Mouse (Mus musculus) C2C12 (cell line): ENCODE measurements around the gene Stac3. TPM values are rescaled to one million over a fixed set of nuclear protein-coding genes. Genes with fewer than 3 reads are reported as not detected.

Experiments used
- H3K27me3 ChIP-seq: one replicate; pipeline ENCODE4 v1.6.1; 2011; ENCODE audit not compliant: control insufficient read depth, insufficient read depth, insufficient read length
- H3K36me3 ChIP-seq: one replicate; pipeline ENCODE4 v1.6.1; 2011; ENCODE audit not compliant: control insufficient read depth, insufficient read depth
- H3K4me3 ChIP-seq: one replicate; pipeline ENCODE4 v1.5.1; 2011; ENCODE audit warnings: mild to moderate bottlenecking, control low read depth; ENCODE audit not compliant: poor library complexity, insufficient read depth, severe bottlenecking
- H3K79me2 ChIP-seq: one replicate; pipeline ENCODE4 v1.6.1; 2011; ENCODE audit not compliant: control insufficient read depth, insufficient read depth
- H3K79me3 ChIP-seq: one replicate; pipeline ENCODE4 v1.6.1; 2011; ENCODE audit warnings: low read depth, control low read depth
- H3ac ChIP-seq: one replicate; pipeline ENCODE3; 2011; ENCODE audit warnings: low read depth; ENCODE audit not compliant: control insufficient read depth, insufficient read length
- CEBPB ChIP-seq: IDR thresholded peaks from one replicate; pipeline ENCODE4 v1.6.1; 2011; ENCODE audit warnings: low read depth, mild to moderate bottlenecking, control low read depth, moderate library complexity
- CTCF ChIP-seq: IDR thresholded peaks from one replicate; pipeline ENCODE4 v1.5.1; 2011; ENCODE audit not compliant: control insufficient read depth, insufficient read depth, insufficient read length
- FOSL1 ChIP-seq: IDR thresholded peaks from one replicate; pipeline ENCODE4 v1.8.0; 2011; ENCODE audit warnings: mild to moderate bottlenecking, low read length; ENCODE audit not compliant: poor library complexity, insufficient read depth, severe bottlenecking
- MAX ChIP-seq: IDR thresholded peaks from one replicate; pipeline ENCODE4 v1.6.1; 2011; ENCODE audit warnings: mild to moderate bottlenecking, control low read depth
- MYOD1 ChIP-seq: IDR thresholded peaks from one replicate; pipeline ENCODE4 v1.6.1; 2011; ENCODE audit warnings: low read depth; ENCODE audit not compliant: control insufficient read depth, insufficient read length
- MYOG ChIP-seq: IDR thresholded peaks from one replicate; pipeline ENCODE4 v1.6.1; 2011; ENCODE audit not compliant: control insufficient read depth, insufficient read length; ENCODE audit errors: extremely low read depth
- USF1 ChIP-seq: IDR thresholded peaks from one replicate; pipeline ENCODE4 v1.6.1; 2011; ENCODE audit warnings: low read depth, mild to moderate bottlenecking, control low read depth, moderate library complexity
- polyA plus RNA-seq: library from polyadenylated mRNA; unstranded; fragments of >200 nt; fragmentation: generic; extraction: Trizol; gene quantifications from one replicate; pipeline ENCODE4 v1.2.1, GENCODE M21; 2012; ENCODE audit warnings: missing spikeins

Gene Stac3
- polyA plus RNA-seq, 1 experiment = 9.7 TPM

DNA sequence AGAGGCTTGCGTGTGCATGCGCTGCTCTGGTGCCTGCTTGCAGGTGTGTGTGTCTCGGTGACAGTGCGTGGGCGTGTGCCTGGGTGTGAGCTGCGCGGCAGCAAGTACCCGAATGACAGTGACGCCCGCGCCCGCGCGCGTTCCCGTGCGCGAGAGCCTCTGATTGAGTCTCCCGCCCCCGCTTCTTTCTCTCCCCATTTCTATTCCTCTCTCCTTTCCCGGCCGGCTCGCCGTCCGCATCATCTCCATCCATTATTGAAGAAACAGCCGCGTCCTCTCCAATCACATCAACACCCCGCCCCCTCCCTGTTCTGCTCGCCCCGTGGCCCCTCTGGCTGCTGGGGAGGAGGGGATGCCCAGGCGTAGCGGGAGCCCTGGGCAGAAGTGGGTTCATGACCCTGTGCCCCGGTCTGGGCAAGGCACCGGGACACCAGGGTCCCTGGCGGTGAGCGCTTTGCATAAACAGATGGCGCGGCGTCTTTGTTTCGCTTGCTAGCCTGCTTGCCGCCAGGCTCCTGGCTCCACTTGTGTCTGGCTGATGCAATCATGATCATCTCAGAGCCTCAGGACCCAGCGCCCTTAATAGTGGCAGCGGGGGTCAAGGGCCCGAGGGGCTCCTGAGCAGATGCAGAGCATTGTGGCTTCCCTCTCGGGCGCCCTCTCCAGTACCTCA, 10.3 kb downstream of the Stac3 start:
- H3K79me3 ChIP-seq = no peaks in the 10 kb centered on the region
- peak overlapping the region; percentile 31 for H3K4me3 ChIP-seq
- H3K79me2 ChIP-seq = no peaks in the 10 kb centered on the region
- TF ChIP-seq MAX (no peak), CTCF (no peak), FOSL1 (no peak), MYOD1 (no peak), MYOG (no peak), USF1 (no peak), CEBPB (no peak)
- no peaks in the 10 kb centered on the region for H3K27me3 ChIP-seq
- H3K36me3 ChIP-seq = peaks cover under 1% of the 10 kb centered on the region
- peak overlapping the region; percentile 81 for H3ac ChIP-seq

DNA sequence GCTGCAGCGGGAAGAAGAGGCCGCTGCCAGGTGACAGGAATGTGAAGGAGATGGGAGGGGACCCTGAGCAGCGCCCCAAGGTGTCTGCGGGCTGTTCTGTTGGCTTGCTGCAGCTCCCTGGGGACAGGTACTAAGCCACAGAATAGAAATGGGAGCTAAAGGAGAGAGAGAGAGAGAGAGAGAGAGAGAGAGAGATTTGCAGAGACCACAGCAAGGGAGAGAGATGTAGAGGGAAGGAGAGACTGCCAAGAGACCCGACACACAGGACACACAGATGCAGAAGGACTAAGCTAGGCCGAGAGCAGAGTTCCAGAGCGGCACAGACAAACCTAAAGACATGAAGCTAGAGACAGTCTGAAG, 10.8 kb downstream of the Stac3 start:
- TF ChIP-seq MYOD1 (no peak), USF1 (no peak), FOSL1 (no peak), CTCF (no peak), MAX (no peak), CEBPB (no peak), MYOG (no peak)
- H3K27me3 ChIP-seq = no peaks in the 10 kb centered on the region
- no peaks in the 10 kb centered on the region for H3K79me3 ChIP-seq
- H3K4me3 ChIP-seq = peak overlapping the region; percentile 31
- H3ac ChIP-seq = peak overlapping the region; percentile 81
- H3K79me2 ChIP-seq = no peaks in the 10 kb centered on the region
- H3K36me3 ChIP-seq = peaks cover 5% of the 10 kb centered on the region

DNA sequence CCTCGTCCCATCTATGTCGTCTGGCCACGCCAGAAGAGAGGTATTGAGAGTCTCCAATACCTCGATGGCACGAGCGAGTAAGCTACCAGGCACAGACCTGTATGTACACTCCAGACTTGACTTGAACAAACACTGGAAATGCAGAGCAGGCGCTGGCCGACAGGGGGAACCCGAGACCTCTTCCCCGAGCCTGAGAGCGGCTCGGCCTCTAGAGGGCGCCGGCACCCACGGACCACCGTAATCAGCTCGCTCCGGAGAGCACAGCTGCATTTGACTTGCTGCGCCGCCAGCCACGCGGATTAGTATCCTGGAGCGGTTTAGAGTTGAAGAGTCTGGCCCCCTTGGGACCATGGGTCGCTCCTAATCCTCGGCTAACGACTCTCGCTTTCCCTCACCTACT, 11.3 kb downstream of the Stac3 start:
- no peak overlapping the region for H3ac ChIP-seq
- H3K79me3 ChIP-seq = no peaks in the 10 kb centered on the region
- H3K79me2 ChIP-seq = no peaks in the 10 kb centered on the region
- TF ChIP-seq MAX (peak; percentile 45), CEBPB (no peak), MYOG (no peak), FOSL1 (no peak), USF1 (no peak), CTCF (peak; percentile 100), MYOD1 (peak; percentile 43)
- peaks cover 10% of the 10 kb centered on the region for H3K36me3 ChIP-seq
- H3K4me3 ChIP-seq = no peak overlapping the region
- no peaks in the 10 kb centered on the region for H3K27me3 ChIP-seq

DNA sequence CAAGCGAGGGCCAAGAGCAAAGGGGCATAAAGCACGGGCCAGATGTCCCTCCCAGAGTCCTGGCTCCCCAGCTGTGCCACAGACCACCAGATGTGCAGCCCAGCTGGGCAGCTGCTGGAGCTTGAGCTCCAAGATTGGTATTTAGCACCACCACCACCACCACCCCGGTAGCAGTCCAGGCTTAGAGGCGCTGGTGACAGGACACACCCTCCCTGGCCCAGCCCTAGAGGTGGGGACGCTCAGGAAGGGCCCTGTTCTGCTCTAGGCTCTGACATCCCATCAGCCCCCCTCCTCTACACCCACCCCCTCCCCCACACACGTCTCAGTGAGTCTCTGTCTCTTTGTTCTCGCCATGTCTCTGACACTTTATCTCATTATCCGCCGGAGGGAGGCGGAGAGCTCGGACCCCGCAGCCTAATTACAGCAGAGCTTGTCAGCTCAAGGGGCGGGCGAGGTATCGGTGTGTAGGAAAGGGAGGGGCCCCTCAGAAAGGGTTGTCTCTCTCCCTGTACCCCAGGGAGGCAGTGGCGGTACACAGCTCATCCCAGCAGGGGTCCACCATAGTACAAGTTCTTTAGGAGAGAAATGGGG, 12.1 kb downstream of the Stac3 start:
- no peaks in the 10 kb centered on the region for H3K27me3 ChIP-seq
- H3K79me3 ChIP-seq = no peaks in the 10 kb centered on the region

DNA sequence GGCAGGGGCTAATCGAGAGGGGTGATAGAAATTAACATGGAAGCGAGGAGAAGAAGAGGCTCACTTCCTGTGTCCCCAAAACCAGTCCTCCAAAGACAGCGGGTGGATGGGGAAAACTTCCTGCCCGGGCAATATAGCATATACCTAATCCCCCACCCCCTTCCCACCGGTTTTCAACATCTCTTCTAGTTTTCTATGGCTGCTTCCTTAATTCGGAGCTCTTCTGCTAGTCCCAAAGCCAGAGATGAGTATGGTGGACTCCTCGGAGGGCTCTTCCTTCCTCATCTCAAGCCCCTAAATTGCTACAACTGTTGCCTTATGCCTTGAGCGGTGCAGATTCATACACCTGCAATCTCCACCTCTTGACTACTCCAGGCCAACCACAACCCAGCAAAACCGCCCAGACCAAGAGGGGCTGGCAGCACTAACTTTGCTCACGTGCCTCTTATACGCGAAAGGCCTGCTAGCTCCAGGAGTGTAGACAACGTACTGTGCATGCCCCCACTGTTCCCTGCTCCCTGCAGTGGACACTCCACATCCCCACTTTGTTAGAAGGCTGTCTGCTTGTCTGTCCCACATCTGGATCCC, 12.7 kb downstream of the Stac3 start:
- no peaks in the 10 kb centered on the region for H3K79me3 ChIP-seq
- peaks cover 1% of the 10 kb centered on the region for H3K79me2 ChIP-seq
- TF ChIP-seq CEBPB (no peak), USF1 (no peak), MYOG (no peak), CTCF (no peak), MYOD1 (no peak), FOSL1 (no peak), MAX (no peak)
- H3K27me3 ChIP-seq = no peaks in the 10 kb centered on the region
- H3K36me3 ChIP-seq = peaks cover 22% of the 10 kb centered on the region
- H3ac ChIP-seq = no peak overlapping the region
- H3K4me3 ChIP-seq = no peak overlapping the region

More for the DNA sequence above, 12.1 kb downstream of the Stac3 start:
- Histone ChIP-seq H3ac (peak overlapping the region; percentile 25), H3K36me3 (peaks cover 18% of the 10 kb centered on the region), H3K79me2 (no peaks in the 10 kb centered on the region), H3K4me3 (no peak overlapping the region)
- TF ChIP-seq FOSL1 (no peak), MYOG (no peak), CEBPB (no peak), MAX (no peak), CTCF (no peak), MYOD1 (no peak), USF1 (no peak)

DNA sequence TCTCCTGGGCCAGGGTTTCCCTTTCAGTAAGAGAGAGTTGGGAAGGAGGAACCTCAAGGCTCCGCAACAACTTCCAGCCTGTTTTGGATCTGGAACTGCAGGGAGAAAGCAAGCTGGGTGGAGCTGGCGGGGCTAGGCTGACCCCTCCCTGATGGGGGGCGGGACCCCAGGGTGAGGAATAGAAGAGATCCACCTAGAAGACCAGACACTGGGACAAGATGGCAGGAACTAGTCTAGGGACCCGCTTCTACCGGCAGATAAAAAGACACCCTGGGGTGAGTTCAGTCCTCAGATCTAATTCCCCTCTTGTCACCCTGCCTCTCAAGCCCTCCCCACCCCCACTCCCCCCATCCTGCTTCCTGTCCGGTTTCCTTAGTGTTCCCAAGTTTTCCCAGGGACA, 13.3 kb downstream of the Stac3 start, which contains the start of gene Ndufa4l2:
Gene Ndufa4l2, plus strand, starts transcription at position 204 of the 400 bp plus-strand sequence.
- H3K27me3 ChIP-seq = no peaks in the 10 kb centered on the region
- no peak within 1 kb of the TSS for H3ac ChIP-seq
- TF ChIP-seq MYOG = no peak
- no peak for TF ChIP-seq CEBPB
- TF ChIP-seq MAX = no peak
- no peak for TF ChIP-seq MYOD1
- TF ChIP-seq USF1 = no peak
- TF ChIP-seq FOSL1 = no peak
- TF ChIP-seq CTCF = no peak

More for the DNA sequence above, 13.3 kb downstream of the Stac3 start, which contains the start of gene Ndufa4l2:
- Histone ChIP-seq H3K79me3 (no peaks in the 10 kb centered on the region), H3K36me3 (peaks cover 28% of the 10 kb centered on the region), H3K79me2 (peaks cover 7% of the 10 kb centered on the region), H3K4me3 (no peak within 1 kb of the TSS)
